Mouse (Mus musculus) hindbrain, embryonic 15.5 days (tissue): ENCODE measurements around the gene Megf6. TPM values are rescaled to one million over a fixed set of nuclear protein-coding genes. Genes with fewer than 3 reads are reported as not detected.

Experiments used
- ATAC-seq: fragments of 200-750 bp; cut with Nextera tagmentation; 2 replicates; pipeline ENCODE4 v1.8.0; 2017; ENCODE audit warnings: low read depth, moderate number of reproducible peaks, moderate TSS enrichment; ENCODE audit not compliant: low FRiP score
- H3K27ac ChIP-seq: fragments of 300-500 bp; sonication (generic); replicated peaks from 2 replicates; pipeline ENCODE4 v1.5.1; 2015; ENCODE audit warnings: mild to moderate bottlenecking, inconsistent platforms
- H3K27me3 ChIP-seq: fragments of 300-500 bp; sonication (generic); 2 replicates; pipeline ENCODE4 v1.6.1; 2015; ENCODE audit warnings: control low read depth, inconsistent platforms
- H3K36me3 ChIP-seq: fragments of 300-500 bp; sonication (generic); 2 replicates; pipeline ENCODE4 v1.6.1; 2015; ENCODE audit warnings: control low read depth, inconsistent platforms
- H3K4me1 ChIP-seq: fragments of 300-500 bp; sonication (generic); replicated peaks from 2 replicates; pipeline ENCODE4 v1.6.1; 2015; ENCODE audit warnings: control low read depth, inconsistent platforms
- H3K4me2 ChIP-seq: fragments of 300-500 bp; sonication (generic); 2 replicates; pipeline ENCODE4 v1.6.1; 2015; ENCODE audit warnings: moderate library complexity, mild to moderate bottlenecking, inconsistent platforms
- H3K4me3 ChIP-seq: fragments of 300-500 bp; sonication (generic); 2 replicates; pipeline ENCODE4 v1.5.1; 2015; ENCODE audit warnings: mild to moderate bottlenecking, inconsistent platforms
- H3K9ac ChIP-seq: fragments of 300-500 bp; sonication (generic); 2 replicates; pipeline ENCODE4 v1.6.1; 2015; ENCODE audit warnings: inconsistent platforms
- H3K9me3 ChIP-seq: fragments of 300-500 bp; sonication (generic); 2 replicates; pipeline ENCODE4 v1.6.1; 2016; ENCODE audit warnings: control low read depth, inconsistent platforms
- WGBS: fragments of 180-500 bp; shearing (Covaris S2); methylation state at CpG from one replicate; pipeline ENCODE4 v1.1.7; 2015; 5-methylcytosine and 5-hydroxymethylcytosine counted together
- polyA plus RNA-seq: library from polyadenylated mRNA; unstranded; fragments of >200 nt; fragmentation: Nextera tagmentation; extraction: Ambion mirVana; gene quantifications from 2 replicates; pipeline ENCODE4 v1.2.1, GENCODE M21; 2015

The Megf6 gene
- polyA plus RNA-seq, 1 experiment from 2014 or later, result 9.4 TPM

- Histone ChIP-seq H3K27me3 (no peaks in the 10 kb centered on the region), H3K9me3 (no peaks in the 10 kb centered on the region), H3K4me3 (no peak overlapping the region), H3K4me1 (no peaks in the 10 kb centered on the region), H3K4me2 (no peak overlapping the region), H3K36me3 (no peaks in the 10 kb centered on the region), H3K27ac (no peak overlapping the region), H3K9ac (no peak overlapping the region)
- WGBS, result 59% methylated on average over 10 of the region's 10 CpGs
- no peak for ATAC-seq
These were observed 99.0 kb downstream of the Megf6 start for GRCm38 (mm10) chr4:154269520-154269919.

GRCm38 (mm10) chr4:154273000-154273399 lies 102.5 kb downstream of the Megf6 start:
- Histone ChIP-seq H3K4me2 (no peak overlapping the region), H3K4me3 (no peak overlapping the region), H3K9ac (no peak overlapping the region), H3K27me3 (no peaks in the 10 kb centered on the region), H3K36me3 (no peaks in the 10 kb centered on the region), H3K27ac (no peak overlapping the region), H3K9me3 (no peaks in the 10 kb centered on the region), H3K4me1 (no peaks in the 10 kb centered on the region)
- ATAC-seq, result 0 out of 2 replicates have a peak, but pooled peaks have one; percentile 23
- 52% methylated on average over 3 of the region's 3 CpGs for WGBS

DNA sequence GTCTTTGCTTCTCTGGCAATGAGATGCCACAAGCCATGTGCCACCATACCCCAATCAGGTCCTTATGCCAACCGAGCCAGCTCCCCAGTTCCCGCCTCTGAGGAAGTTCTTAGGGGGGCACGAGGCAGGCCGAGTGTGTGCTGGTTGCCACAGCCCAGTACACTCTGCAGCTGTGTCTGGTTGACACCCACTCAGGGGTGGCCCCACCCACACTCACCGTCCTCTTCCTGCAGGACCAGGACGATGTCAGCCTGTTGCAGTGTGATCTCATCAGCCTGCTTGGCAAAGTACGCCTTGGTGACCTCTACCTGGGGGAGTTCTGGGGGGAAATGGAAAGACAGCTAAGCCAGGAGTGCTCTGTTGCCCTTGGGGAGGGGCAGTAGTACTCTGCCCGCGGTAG lies 109.0 kb downstream of the Megf6 start:
- no peak for ATAC-seq
- Histone ChIP-seq H3K9me3 (no peaks in the 10 kb centered on the region), H3K27me3 (no peaks in the 10 kb centered on the region), H3K4me2 (no peak overlapping the region), H3K4me1 (no peaks in the 10 kb centered on the region), H3K9ac (no peak overlapping the region), H3K4me3 (no peak overlapping the region), H3K27ac (no peak overlapping the region), H3K36me3 (no peaks in the 10 kb centered on the region)
- 85% methylated on average over 9 of the region's 9 CpGs for WGBS

DNA sequence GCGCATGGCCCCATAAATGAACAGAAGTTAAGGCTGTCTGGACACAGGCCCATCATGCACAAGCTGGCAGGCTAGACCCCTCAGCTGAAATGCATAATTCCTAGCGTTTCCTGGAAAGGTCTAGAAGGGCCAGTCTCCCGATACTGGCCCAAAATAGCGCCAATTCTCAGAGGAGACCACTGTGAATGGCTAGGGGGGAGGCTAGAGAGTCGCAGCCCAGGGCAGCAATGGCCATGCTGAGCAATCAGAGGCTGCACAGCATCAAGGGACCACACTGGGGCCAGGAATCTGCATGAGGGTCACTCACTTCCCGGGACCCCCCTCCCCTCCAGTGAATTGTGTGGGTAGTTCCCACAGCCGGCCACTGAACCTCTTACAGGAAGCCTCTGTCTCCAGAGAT lies 113.1 kb downstream of the Megf6 start:
- Histone ChIP-seq H3K4me3 (no peak overlapping the region), H3K4me2 (no peak overlapping the region), H3K27me3 (no peaks in the 10 kb centered on the region), H3K9ac (no peak overlapping the region), H3K4me1 (no peaks in the 10 kb centered on the region), H3K27ac (no peak overlapping the region), H3K9me3 (no peaks in the 10 kb centered on the region), H3K36me3 (no peaks in the 10 kb centered on the region)
- WGBS, result 61% methylated on average over 7 of the region's 7 CpGs
- ATAC-seq, result no peak

GRCm38 (mm10) chr4:154293735-154294201 lies 123.2 kb downstream of the Megf6 start:
- H3K27ac ChIP-seq, result no peak overlapping the region
- no peak overlapping the region for H3K4me3 ChIP-seq
- no peaks in the 10 kb centered on the region for H3K9me3 ChIP-seq
- WGBS, result 66% methylated on average over 4 of the region's 4 CpGs
- H3K36me3 ChIP-seq, result no peaks in the 10 kb centered on the region
- H3K27me3 ChIP-seq, result peaks cover 14% of the 10 kb centered on the region
- no peak overlapping the region for H3K4me2 ChIP-seq
- H3K9ac ChIP-seq, result no peak overlapping the region
- no peaks in the 10 kb centered on the region for H3K4me1 ChIP-seq
- ATAC-seq, result no peak

DNA sequence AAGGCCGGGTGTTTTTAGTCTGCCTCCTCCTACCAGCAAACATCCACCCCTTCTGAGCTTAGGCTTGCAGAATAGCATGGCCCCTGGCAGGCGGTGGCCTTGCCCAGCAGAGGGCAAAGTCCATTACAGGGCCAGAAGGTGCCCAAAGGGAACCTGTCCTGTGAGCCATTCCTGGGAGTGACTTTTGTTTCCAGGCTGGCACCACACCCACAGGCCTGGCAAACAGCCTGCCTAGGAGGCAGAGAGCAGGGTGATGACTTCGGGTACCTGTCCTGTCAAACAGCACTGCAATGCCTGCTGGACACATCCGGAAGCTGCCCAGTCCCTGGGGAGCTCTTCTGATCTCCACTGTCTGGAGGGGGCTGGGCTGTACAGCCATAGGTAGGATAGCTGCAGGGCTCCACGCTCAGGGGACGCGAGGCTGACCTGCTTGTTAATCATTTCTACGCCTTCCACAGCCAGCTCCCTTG lies 123.8 kb downstream of the Megf6 start:
- 42% methylated on average over 8 of the region's 8 CpGs for WGBS
- no peak for ATAC-seq

GRCm38 (mm10) chr4:154297761-154298160 lies 127.2 kb downstream of the Megf6 start:
- Histone ChIP-seq H3K9ac (no peak overlapping the region), H3K36me3 (no peaks in the 10 kb centered on the region), H3K4me3 (no peak overlapping the region), H3K9me3 (no peaks in the 10 kb centered on the region), H3K4me2 (no peak overlapping the region), H3K27ac (no peak overlapping the region), H3K27me3 (peaks cover 48% of the 10 kb centered on the region), H3K4me1 (peaks cover 10% of the 10 kb centered on the region)
- ATAC-seq, result no peak
- WGBS, result 33% methylated on average over 9 of the region's 9 CpGs

More for the DNA sequence above, 123.8 kb downstream of the Megf6 start:
- peaks cover 19% of the 10 kb centered on the region for H3K27me3 ChIP-seq
- no peak overlapping the region for H3K4me2 ChIP-seq
- H3K4me3 ChIP-seq, result no peak overlapping the region
- no peaks in the 10 kb centered on the region for H3K36me3 ChIP-seq
- no peak overlapping the region for H3K9ac ChIP-seq
- H3K27ac ChIP-seq, result no peak overlapping the region
- H3K4me1 ChIP-seq, result no peaks in the 10 kb centered on the region
- no peaks in the 10 kb centered on the region for H3K9me3 ChIP-seq

GRCm38 (mm10) chr4:154299541-154300271 lies 129.2 kb downstream of the Megf6 start:
- no peaks in the 10 kb centered on the region for H3K9me3 ChIP-seq
- peaks cover 48% of the 10 kb centered on the region for H3K27me3 ChIP-seq
- no peak overlapping the region for H3K27ac ChIP-seq
- no peaks in the 10 kb centered on the region for H3K36me3 ChIP-seq
- peaks cover 10% of the 10 kb centered on the region for H3K4me1 ChIP-seq
- peak; percentile 37; the same call in 1 of the 2 replicates for ATAC-seq
- peak overlapping the region; percentile 29 for H3K9ac ChIP-seq
- H3K4me2 ChIP-seq, result peak overlapping the region; percentile 91
- H3K4me3 ChIP-seq, result peak overlapping the region; percentile 44
- 1% methylated on average over 62 of the region's 66 CpGs for WGBS

DNA sequence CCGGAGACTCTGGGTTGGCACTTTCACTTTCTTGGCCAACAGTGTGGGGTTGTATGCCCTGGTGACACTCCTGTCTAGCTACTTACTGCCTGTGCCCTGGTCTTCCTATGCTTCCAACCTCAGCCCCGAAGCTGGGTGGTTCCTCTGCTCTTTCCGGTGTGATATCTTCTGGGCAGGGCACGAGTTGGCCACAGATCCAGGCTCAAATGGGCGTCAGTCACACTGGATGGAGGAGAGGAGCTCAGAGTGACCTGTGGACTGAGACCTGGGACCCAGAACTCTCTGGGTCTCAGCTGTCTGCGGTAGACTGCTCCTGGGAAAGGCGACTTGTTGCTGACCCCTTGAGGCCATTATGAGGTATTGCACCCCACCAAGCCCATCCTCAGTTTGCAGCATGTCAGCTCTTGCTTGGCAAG lies 130.9 kb downstream of the Megf6 start, which contains the start of gene Arhgef16:
Gene Arhgef16, minus strand, starts transcription at position 211 of the 416 bp plus-strand sequence.
- Histone ChIP-seq H3K36me3 (no peaks in the 10 kb centered on the region), H3K4me1 (peaks cover 10% of the 10 kb centered on the region), H3K27me3 (peaks cover 48% of the 10 kb centered on the region), H3K4me2 (no peak within 1 kb of the TSS), H3K9ac (no peak within 1 kb of the TSS), H3K27ac (no peak within 1 kb of the TSS), H3K9me3 (no peaks in the 10 kb centered on the region), H3K4me3 (no peak within 1 kb of the TSS)
- ATAC-seq, result peak; percentile 61; the same call in 1 of the 2 replicates
- WGBS, result 27% methylated on average over 7 of the region's 7 CpGs

- Histone ChIP-seq H3K36me3 (no peaks in the 10 kb centered on the region), H3K27ac (no peak overlapping the region), H3K27me3 (no peaks in the 10 kb centered on the region), H3K4me3 (no peak overlapping the region), H3K4me2 (no peak overlapping the region), H3K9ac (no peak overlapping the region), H3K9me3 (no peaks in the 10 kb centered on the region), H3K4me1 (no peaks in the 10 kb centered on the region)
- ATAC-seq, result no peak
- WGBS, result 97% methylated on average over 2 of the region's 2 CpGs
These were observed 138.6 kb downstream of the Megf6 start for GRCm38 (mm10) chr4:154309131-154309530.

DNA sequence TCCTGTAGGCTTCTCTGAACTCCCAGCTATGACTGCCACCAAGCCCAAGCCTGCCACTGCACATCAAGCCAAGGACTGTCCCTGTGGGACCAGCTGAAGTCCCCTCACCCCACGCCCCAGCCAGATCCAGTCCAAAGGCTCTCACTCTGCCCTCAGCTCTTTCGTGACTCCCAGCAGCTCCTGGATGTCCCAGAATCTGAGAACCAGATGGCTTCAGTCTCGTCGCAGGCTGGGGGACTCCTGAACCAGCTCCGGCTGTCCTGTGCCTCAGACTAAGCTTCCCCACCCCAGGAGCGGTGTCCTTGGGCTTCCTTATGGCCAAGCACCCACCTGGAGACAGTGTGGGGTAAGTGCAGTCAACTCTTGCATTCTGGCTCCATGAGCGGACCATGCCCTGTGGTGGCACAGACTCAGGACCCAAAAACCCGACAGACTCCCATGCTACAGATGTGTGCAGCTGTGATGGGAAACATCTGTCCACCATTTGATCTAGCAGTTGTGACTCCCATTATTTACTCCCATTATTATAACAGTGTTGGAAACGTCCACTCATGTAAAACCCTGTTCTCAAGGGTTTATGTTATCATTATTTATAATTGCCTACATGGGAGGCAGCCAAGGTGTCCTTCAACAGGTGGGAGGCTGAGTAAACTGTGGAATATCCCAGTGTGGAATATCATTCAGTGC lies 140.2 kb downstream of the Megf6 start:
- WGBS, result 83% methylated on average over 9 of the region's 9 CpGs

GRCm38 (mm10) chr4:154312143-154312812 lies 141.7 kb downstream of the Megf6 start:
- Histone ChIP-seq H3K9me3 (no peaks in the 10 kb centered on the region), H3K4me1 (0 out of 2 replicates have a peak, but pooled peaks cover 4% of the 10 kb centered on the region), H3K36me3 (no peaks in the 10 kb centered on the region), H3K4me2 (no peak overlapping the region), H3K27me3 (no peaks in the 10 kb centered on the region), H3K27ac (peak overlapping the region; percentile 71), H3K9ac (no peak overlapping the region), H3K4me3 (no peak overlapping the region)
- 90% methylated on average over 2 of the region's 2 CpGs for WGBS
- peak; percentile 33 for ATAC-seq

More for the DNA sequence above, 140.2 kb downstream of the Megf6 start:
- H3K9ac ChIP-seq, result no peak overlapping the region
- H3K9me3 ChIP-seq, result no peaks in the 10 kb centered on the region
- no peak overlapping the region for H3K4me2 ChIP-seq
- ATAC-seq, result no peak
- H3K4me3 ChIP-seq, result no peak overlapping the region
- no peaks in the 10 kb centered on the region for H3K36me3 ChIP-seq
- no peaks in the 10 kb centered on the region for H3K4me1 ChIP-seq
- H3K27me3 ChIP-seq, result no peaks in the 10 kb centered on the region
- H3K27ac ChIP-seq, result no peak overlapping the region
